In genomic region chr11:53024403-53024802, GRCm38 (mm10) we compare ENCODE assay signal across 16 mouse cellular contexts.
"Had no signal": no experiment of that assay in that cellular context is flagged by ENCODE, and none has a peak within 500 bp of the region (broad histone marks: within the 10 kb centered on the region; RNA-seq: fewer than 3 reads in every experiment).

No protein-coding gene starts in this region.

- H3K9ac ChIP-seq: kidney, embryonic 15.5 days; liver, embryonic 15.5 days; midbrain, embryonic 15.5 days; neural tube, embryonic 13.5 days had no signal

- ATAC-seq: intestine, embryonic 16.5 days; midbrain, embryonic 15.5 days had no signal

- H3K4me1 ChIP-seq: kidney, embryonic 15.5 days; limb, embryonic 10.5 days; liver, embryonic 15.5 days; midbrain, embryonic 15.5 days had no signal

- H3K9me3 ChIP-seq: kidney, embryonic 15.5 days; limb, embryonic 10.5 days; liver, embryonic 15.5 days; midbrain, embryonic 15.5 days; neural tube, embryonic 13.5 days had no signal

- H3K4me3 ChIP-seq: kidney, embryonic 15.5 days; left cerebral cortex, adult 2 months; limb, embryonic 10.5 days; liver, embryonic 15.5 days; midbrain, embryonic 15.5 days; neural tube, embryonic 13.5 days had no signal

- H3K36me3 ChIP-seq: kidney, embryonic 15.5 days; limb, embryonic 10.5 days; liver, embryonic 15.5 days; midbrain, embryonic 15.5 days; neural tube, embryonic 13.5 days had no signal

- H3K27me3 ChIP-seq: kidney, embryonic 15.5 days; liver, embryonic 15.5 days; midbrain, embryonic 15.5 days; neural tube, embryonic 13.5 days had no signal

- H3K27ac ChIP-seq: kidney, embryonic 15.5 days; left cerebral cortex, adult 2 months; limb, embryonic 10.5 days; liver, embryonic 15.5 days; macrophage; midbrain, embryonic 15.5 days; neural tube, embryonic 13.5 days had no signal

- DNase-seq: kidney, adult 2 months; kidney, postnatal 14 days; lung, adult 2 months; retina, postnatal 1 day; right cerebral cortex, postnatal 4 days; spleen, adult 18-20 months; thymus, adult 18-20 months had no signal

- H3K4me2 ChIP-seq: kidney, embryonic 15.5 days; liver, embryonic 11.5 days; liver, embryonic 15.5 days; midbrain, embryonic 15.5 days; neural tube, embryonic 13.5 days had no signal
